Mouse (Mus musculus) spleen, adult 2 months (tissue): ENCODE results near the gene Olfr68.

ENCODE experiments used
- CTCF ChIP-seq: fragments of 200-500 bp; IDR thresholded peaks from 2 replicates; pipeline ENCODE4 v1.5.1; 2011; ENCODE audit warnings: mild to moderate bottlenecking, inconsistent platforms; ENCODE audit not compliant: insufficient read depth, insufficient read length, insufficient replicate concordance; ENCODE audit errors: extremely low read depth
- POLR2A ChIP-seq: fragments of 200-500 bp; IDR thresholded peaks from 2 replicates; pipeline ENCODE4 v1.6.1; 2011; ENCODE audit warnings: low read depth, low read length, inconsistent platforms

DNA sequence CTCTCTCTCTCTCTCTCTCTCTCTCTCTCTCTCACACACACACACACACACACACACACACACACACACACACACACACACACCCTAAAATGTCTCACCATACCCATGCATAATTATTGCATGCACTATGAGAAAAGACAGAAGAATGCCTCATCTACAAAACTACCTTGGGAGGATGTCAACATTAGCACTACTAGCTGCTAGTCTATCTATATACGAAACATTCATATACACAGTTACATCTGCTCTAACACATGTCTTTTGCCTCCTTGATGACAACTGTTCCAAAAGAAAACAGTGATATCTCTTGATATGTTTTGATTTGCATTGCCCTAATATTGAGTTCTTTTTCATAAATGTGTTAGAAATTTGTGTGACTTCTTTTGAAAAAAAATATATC is 30.8 kb upstream of the Olfr68 start:
- TF ChIP-seq POLR2A (no peak), CTCF (no peak)
